Mouse (Mus musculus): Measurements from ENCODE around the gene Slc6a6. TPM values are rescaled to one million over a fixed set of nuclear protein-coding genes. Genes with fewer than 3 reads are reported as not detected.

Slc6a6 gene
- total RNA-seq (2021): 100 to 1,000 TPM; 116 to 118 TPM

- peak; percentile 92 to 95 for DNase-seq
Observed at GRCm38 (mm10) chr6:91683602-91684473, at the start of gene Slc6a6. Gene Slc6a6, plus strand, starts transcription at chr6:91684053.

GRCm38 (mm10) chr6:91634417-91634816 lies 49.4 kb upstream of the Slc6a6 start:
- no peak for DNase-seq

DNA sequence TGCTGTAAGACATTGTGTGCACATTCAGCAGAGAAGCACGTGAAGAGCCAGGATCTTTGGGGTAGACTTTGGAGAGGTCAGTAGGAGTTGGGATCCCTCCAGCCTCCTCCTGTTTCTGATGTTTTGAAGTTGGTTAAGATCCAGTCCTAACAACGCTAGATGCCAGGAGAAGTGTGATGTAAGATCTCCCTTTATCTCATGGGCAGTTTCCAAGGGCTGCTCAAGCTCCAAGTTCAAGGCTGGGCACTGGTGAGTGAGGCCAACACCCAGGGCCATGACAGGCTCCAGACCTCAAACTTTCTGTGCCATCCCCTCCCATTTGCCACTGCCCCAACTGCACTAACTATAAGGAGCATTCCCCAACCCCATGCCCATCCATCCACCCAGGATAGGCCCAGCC lies 49.0 kb upstream of the Slc6a6 start:
- DNase-seq: no peak

GRCm38 (mm10) chr6:91638204-91638995 lies 45.5 kb upstream of the Slc6a6 start:
- DNase-seq: no peak

DNA sequence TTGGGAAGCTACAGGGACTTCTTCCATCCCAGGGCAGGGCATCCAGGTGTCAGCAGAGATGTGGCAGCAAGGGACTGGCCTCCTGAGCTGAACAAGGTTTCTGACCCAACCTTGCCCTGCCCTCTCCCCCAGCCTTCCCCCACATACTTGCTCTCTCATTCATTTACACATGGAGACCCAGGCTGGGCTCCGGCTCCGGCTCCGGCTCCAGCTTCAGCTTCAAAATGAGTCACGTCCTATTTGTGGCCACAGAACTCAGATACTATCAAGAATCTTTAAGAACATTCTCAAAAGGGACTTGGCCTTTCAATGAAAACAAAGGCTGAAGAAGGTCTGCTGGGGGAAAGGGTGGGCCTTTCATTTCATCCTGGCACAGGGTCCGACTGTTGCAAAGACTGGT lies 40.8 kb upstream of the Slc6a6 start:
- no peak for DNase-seq

- no peak for DNase-seq
Observed at GRCm38 (mm10) chr6:91643416-91643921, 40.4 kb upstream of the Slc6a6 start.

DNA sequence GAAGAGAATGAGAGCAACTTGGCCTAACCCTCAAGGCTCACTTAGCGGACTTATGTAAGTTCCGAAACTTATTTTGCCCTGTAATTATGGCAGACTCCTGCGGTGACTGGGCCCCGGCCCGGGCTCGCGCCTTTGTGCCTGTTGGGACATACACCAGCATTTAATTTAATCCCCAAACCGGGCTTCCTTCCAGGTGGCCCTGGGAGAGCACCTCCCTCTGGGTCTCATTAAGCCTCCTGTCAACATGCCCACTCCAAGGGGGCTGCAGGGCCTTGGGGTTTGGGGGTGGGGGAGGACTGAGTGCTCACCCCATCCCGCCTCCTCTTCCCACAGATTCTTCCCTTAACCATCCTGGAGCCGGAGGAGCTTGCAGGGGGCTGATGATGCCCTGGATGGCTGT lies 37.8 kb upstream of the Slc6a6 start:
- peak; percentile 25 to 26 for DNase-seq

- DNase-seq: no peak
Observed at GRCm38 (mm10) chr6:91646822-91647221, 37.0 kb upstream of the Slc6a6 start.

DNA sequence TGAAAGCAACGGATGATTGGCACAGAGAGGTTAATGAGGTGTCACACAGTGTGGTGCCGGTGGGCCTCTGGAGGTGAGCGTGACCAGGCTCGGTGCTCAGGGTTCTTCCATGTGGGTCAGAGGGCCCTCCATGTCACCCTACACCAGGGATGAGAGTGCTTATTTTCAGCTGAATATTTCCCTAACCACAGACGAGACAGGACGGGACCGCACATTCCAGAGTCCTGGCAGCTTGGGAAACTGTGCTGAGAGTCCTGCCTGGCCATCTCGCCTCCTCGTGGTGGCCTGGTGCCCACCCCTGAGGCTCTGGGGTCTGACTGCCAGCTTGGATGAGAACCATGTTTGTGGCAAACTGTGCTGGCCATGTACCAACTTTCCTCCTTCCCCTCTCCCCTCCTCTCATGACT lies 36.5 kb upstream of the Slc6a6 start:
- no peak for DNase-seq

- no peak for DNase-seq
Observed at GRCm38 (mm10) chr6:91650255-91650654, 33.6 kb upstream of the Slc6a6 start.

- DNase-seq: no peak
Observed at GRCm38 (mm10) chr6:91652296-91652695, 31.6 kb upstream of the Slc6a6 start.

GRCm38 (mm10) chr6:91655244-91655643 lies 28.6 kb upstream of the Slc6a6 start:
- DNase-seq: no peak

GRCm38 (mm10) chr6:91655874-91656433 lies 27.9 kb upstream of the Slc6a6 start:
- no peak for DNase-seq

DNA sequence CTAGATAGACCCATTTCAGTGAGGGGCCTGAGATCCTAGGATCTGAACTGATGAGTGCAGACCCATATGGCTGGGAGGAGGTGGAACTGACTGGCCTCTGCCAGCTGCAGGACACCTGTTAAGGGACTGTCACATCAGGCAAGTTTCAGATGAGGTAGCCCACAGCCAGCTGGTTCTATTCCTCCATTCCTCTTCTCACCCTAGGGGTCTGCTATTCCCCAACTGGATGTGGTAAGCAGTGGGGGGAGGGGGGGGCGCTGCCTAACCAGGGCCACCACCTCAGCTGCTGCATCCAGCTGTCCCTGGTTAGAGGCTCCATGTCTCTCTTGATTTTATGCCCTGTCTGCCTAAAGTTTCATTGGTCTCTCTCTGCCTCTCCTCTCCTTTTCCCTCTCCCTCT lies 25.6 kb upstream of the Slc6a6 start:
- DNase-seq: no peak

DNA sequence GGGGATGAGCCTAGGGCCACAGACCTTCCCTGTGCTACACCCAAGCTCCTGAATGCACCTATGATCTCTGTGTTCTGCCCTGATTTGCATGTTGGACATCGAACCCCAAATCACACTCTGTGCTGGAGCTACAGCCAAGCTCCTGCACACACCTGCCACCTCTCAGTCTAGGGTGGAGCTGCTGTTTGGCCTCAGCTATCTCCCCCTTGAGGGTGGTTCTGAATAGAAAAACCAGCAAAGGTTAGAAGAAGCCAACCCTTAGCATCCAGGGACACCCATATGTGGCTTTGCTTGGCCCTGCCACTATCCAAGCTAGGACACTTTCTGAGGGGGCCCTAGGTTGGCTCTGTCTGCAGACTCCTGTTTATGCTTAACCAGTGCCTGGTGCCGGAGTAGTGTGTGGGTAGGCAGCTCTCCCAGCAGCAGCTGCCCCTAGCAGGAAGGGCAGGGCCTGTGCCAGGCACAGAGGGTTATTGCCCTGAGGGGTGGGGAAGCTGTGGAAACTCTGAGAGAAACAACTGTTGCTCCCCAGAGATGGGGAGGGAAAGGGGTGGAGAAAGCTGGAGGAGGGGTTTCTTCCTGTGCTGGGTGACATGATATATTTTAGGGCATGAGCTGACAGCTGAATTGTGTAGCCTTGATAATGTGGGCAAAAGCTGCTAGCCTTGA lies 23.9 kb upstream of the Slc6a6 start:
- DNase-seq: peak in 1 of 2 experiments; percentile 29

DNA sequence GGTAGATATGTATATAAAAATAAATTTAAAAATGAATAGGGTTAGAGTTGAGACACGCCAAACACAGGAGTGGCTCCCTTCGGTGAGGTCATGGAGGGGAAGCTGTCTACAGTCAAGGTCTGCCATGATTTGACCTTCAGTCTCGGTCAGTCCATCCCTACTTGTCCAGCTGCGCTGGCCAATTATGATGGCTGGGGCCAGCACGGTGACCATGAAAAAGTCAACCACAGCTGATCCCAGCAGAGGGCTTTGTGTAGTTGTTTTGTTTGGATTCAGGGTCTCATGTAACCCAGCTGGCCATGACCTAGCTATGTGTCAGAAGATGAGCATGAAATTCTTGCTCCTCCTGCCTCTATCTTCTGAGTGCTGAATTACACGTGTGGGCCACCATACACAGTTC lies 21.6 kb upstream of the Slc6a6 start:
- no peak for DNase-seq

DNA sequence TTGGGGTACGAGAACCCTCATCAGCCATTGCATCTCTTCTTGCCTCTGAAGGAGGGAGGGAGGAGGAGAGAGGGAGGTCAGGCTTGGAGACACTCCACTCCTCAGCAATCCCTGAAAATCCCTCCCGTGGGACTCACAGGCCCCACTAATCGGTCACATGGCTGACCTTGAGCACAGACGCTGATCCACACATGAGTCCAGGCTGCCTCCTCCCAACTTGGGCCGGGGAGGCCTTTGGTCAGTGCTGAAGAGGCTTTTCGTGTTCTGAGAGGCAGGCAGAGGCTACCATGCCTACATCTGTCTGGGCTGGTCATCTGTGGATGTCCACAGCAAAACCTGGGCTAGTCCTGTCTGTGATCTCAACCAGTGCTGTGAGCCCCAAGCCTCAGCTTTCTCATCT lies 20.2 kb upstream of the Slc6a6 start:
- no peak for DNase-seq

DNA sequence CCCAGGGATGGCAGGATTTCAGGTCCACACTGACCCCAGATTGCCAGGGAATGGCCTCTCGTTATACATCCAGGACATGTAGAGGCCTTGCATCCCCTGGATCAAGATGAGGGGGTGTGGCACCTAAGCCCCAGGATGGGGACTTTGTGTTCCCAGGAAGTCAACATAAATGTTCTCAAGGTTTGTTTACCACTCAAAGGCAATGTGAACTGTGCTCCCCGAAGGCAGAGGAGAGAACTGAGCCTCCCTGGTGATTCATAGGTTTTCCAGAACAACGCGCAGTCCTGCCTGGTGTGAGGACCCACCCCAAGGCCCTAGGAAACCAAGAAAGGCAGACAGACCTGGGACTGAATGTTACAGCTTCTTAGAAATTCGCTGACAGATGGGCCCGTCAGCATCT lies 18.6 kb upstream of the Slc6a6 start:
- no peak for DNase-seq

- no peak for DNase-seq
Observed at GRCm38 (mm10) chr6:91665990-91666700, 17.7 kb upstream of the Slc6a6 start.

DNA sequence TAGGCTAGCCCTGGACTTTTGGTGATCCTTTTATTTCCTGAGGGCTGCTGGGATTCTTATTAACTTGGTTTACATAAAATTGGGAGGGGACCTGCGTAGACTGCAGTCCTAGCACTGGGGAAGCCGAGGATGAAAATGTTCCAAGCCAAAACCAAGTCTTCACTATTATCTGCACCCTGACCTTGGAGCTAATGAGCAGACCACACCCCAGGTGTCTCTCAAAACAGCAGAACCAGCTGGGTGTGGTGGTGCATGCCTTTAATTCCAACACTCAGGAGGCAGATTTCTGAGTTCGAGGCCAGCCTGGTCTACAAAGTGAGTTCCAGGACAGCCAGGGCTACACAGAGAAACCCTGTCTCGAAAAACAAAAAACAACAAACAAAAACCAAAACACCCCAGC lies 16.7 kb upstream of the Slc6a6 start:
- no peak for DNase-seq

DNA sequence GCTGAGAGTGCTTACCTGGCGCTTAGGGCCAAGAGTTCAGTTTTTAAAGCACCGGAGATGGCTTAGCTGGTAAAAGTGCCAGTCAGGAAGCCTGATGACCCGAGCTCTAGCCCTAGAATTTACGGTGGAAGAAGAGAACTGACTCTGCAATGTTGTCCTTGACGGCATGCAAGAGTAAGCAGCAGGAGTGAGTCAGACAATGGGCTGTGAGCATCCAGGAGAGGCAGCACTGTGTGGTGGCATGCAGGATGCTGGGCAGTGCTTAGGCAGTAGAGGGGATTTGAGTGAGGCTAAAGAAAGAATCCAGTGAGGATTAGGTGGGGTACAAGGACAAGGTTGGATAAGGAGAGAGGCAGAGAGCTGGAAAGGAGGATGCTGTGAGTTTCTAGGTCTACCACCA lies 15.6 kb upstream of the Slc6a6 start:
- DNase-seq: no peak

DNA sequence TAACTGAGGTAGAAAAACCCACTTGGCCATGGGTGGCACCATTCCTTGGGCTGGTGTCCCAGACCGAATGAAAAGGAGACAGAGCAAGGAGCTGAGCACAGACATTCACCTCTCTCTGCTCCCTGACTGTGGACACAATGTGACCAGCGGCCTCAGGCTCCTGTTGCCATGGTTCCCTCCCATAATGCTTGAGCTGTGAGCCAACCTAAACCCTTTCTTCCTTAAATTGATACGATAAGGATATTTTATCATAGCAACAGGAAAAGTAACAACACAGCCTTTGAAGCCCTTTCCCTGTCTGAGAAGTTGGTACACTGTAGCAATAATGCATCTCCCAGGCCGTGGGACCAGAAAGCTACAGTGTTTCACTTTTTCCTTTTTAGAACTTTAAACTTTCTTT lies 14.6 kb upstream of the Slc6a6 start:
- no peak for DNase-seq
